Mouse (Mus musculus) limb, embryonic 10.5 days (tissue): ENCODE measurements at regions not wholly inside any gene's neighbourhood (a gene's known extent, or its start where the extent isn't known, plus 50 kb on each side); places are given as distances from the start of the nearest gene placed in this dataset.

ENCODE experiments used
- DNase-seq: peaks from one replicate; pipeline ENCODE4 v3.0.0-alpha.2; 2017; ENCODE audit warnings: low spot score
- H3K27ac ChIP-seq: fragments of 300-500 bp; sonication (generic); 2 replicates; pipeline ENCODE4 v1.5.1; 2016; ENCODE audit warnings: mild to moderate bottlenecking
- H3K27me3 ChIP-seq: fragments of 300-500 bp; sonication (generic); 2 replicates; pipeline ENCODE4 v1.6.1; 2016; ENCODE audit warnings: low read depth, mild to moderate bottlenecking; ENCODE audit not compliant: poor library complexity, severe bottlenecking
- H3K36me3 ChIP-seq: fragments of 300-500 bp; sonication (generic); 2 replicates; pipeline ENCODE4 v1.6.1; 2016; ENCODE audit warnings: mild to moderate bottlenecking, moderate library complexity
- H3K4me1 ChIP-seq: fragments of 300-500 bp; sonication (generic); 2 replicates; pipeline ENCODE4 v1.6.1; 2016
- H3K4me3 ChIP-seq: fragments of 300-500 bp; sonication (generic); 2 replicates; pipeline ENCODE4 v1.5.1; 2016; ENCODE audit warnings: mild to moderate bottlenecking, moderate library complexity
- H3K9me3 ChIP-seq: fragments of 300-500 bp; sonication (generic); replicated peaks from 2 replicates; pipeline ENCODE4 v1.6.1; 2016; ENCODE audit warnings: mild to moderate bottlenecking
- WGBS: fragments of 180-500 bp; shearing (Covaris S2); methylation state at CpG from one replicate; pipeline ENCODE4 v1.1.7; 2016; 5-methylcytosine and 5-hydroxymethylcytosine counted together

GRCm38 (mm10) chr10:34862693-34863092 lies 379.5 kb downstream of the Frk start:
- whole genome bisulfite sequencing: 63% methylated on average over 1 of the region's 1 CpGs
- Histone ChIP-seq H3K36me3 (no peaks in the 10 kb centered on the region), H3K4me1 (no peaks in the 10 kb centered on the region), H3K4me3 (no peak overlapping the region), H3K27me3 (no peaks in the 10 kb centered on the region), H3K27ac (no peak overlapping the region), H3K9me3 (no peaks in the 10 kb centered on the region)
- DNase-seq: no peak

DNA sequence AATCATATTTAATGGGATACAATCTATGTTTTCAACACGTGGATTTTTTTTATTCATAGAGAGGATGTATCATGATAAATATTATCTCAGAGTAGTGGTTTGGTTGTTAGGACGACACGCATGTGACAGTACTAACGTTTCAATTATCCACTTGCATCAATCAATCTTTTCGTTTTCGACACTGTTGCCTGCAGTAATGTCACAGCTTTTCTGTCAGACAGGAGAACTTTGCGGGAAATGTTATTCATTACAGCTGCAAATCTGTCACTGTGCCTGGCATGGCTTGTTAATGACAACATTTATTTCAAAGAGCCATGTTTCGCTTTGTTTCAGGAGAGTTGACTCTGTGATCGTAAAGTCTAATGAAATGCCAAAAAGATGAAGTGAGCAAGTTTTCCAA lies 388.7 kb downstream of the Frk start:
- Histone ChIP-seq H3K27ac (no peak overlapping the region), H3K27me3 (no peaks in the 10 kb centered on the region), H3K9me3 (no peaks in the 10 kb centered on the region), H3K4me1 (peaks cover 12% of the 10 kb centered on the region), H3K4me3 (no peak overlapping the region), H3K36me3 (no peaks in the 10 kb centered on the region)
- peak; percentile 35 for DNase-seq
- 50% methylated on average over 9 of the region's 9 CpGs for WGBS

DNA sequence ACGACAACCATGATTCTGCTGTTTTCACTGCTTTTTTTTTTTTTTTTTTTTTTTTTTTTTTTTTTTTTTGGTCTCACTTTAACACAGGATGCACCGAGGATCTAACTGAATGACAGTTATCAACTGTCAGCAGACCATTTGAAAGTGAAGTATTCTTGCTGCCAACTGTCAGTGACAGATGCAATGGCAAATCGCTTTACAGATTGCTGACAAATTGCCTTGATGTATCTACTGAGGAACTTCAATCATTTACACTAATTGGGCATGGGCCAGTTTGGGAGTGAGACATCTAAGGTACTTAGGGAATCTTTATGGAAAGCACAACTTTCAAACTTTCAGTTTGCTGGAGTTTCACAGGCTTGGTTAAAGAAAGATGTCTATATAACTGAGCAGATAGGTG lies 395.3 kb downstream of the Frk start:
- no peaks in the 10 kb centered on the region for H3K36me3 ChIP-seq
- H3K9me3 ChIP-seq: no peaks in the 10 kb centered on the region
- H3K27me3 ChIP-seq: no peaks in the 10 kb centered on the region
- no peak overlapping the region for H3K4me3 ChIP-seq
- no peaks in the 10 kb centered on the region for H3K4me1 ChIP-seq
- H3K27ac ChIP-seq: no peak overlapping the region
- DNase-seq: no peak
- 77% methylated on average over 3 of the region's 3 CpGs for WGBS

DNA sequence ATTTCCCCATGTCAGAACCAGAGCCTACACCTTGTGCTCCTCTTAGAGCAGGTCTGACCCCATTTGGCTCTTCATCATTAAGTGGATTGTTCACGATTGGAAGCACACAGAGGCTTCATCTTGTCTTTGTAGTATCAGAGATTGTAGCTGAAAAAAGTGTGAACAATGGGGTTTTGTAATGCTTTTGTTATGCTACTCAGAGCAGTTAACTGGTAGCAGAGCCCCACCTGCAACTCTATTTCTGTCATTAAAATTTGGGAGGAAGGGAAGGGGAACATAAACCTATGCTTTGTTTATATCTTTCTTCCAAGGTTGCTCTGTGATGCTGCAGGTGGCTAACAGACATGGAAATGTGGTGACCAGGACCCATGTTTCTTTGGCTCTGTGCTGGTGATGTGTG lies 404.4 kb downstream of the Frk start:
- Histone ChIP-seq H3K27ac (no peak overlapping the region), H3K36me3 (no peaks in the 10 kb centered on the region), H3K27me3 (no peaks in the 10 kb centered on the region), H3K4me3 (no peak overlapping the region), H3K4me1 (no peaks in the 10 kb centered on the region), H3K9me3 (no peaks in the 10 kb centered on the region)
- WGBS: 63% methylated on average over 1 of the region's 1 CpGs
- no peak for DNase-seq

DNA sequence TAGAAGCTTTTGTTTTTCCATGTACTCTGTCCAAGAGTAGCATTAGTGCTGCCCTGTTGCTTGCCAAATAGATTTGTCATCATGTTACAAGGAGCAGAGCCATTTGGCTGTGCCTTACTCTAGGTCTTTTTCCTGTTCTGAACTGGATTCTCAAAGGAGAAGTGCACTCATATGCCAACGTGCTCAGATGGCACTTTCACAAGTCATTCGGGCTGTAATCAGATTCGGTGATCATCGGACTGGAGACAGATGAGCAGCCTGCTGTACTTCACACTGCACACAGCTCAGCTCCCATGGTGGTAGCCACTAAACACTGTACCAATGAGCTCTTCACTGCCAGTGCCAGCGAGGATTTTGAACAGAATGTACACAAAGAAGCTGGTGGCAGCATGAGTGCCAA lies 421.1 kb downstream of the Frk start:
- H3K9me3 ChIP-seq: no peaks in the 10 kb centered on the region
- no peak for DNase-seq
- no peaks in the 10 kb centered on the region for H3K27me3 ChIP-seq
- H3K4me1 ChIP-seq: 0 out of 2 replicates have a peak, but pooled peaks cover 3% of the 10 kb centered on the region
- WGBS: 92% methylated on average over 5 of the region's 5 CpGs
- no peak overlapping the region for H3K4me3 ChIP-seq
- H3K36me3 ChIP-seq: no peaks in the 10 kb centered on the region
- no peak overlapping the region for H3K27ac ChIP-seq

DNA sequence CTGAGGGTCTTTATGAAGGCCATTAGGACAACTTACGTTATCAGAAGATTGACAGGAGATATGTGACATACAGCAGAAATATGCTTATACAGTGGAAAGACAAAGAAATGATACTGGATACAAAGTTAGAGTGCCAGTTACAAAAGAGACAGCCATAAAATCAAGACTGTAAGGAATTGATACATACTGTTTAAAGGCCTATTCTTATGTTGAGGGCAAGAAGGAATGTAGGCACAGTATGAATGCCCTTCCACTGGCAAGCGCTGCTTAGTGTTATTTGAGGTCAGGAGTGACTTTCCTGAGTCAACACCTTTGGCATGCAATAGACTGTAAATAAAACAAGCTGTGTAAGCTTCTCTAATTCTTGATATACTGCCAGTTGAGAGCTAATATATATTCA lies 421.5 kb downstream of the Frk start:
- no peaks in the 10 kb centered on the region for H3K9me3 ChIP-seq
- 0 out of 2 replicates have a peak, but pooled peaks cover 3% of the 10 kb centered on the region for H3K4me1 ChIP-seq
- 82% methylated on average over 2 of the region's 2 CpGs for WGBS
- no peaks in the 10 kb centered on the region for H3K27me3 ChIP-seq
- no peak overlapping the region for H3K27ac ChIP-seq
- no peaks in the 10 kb centered on the region for H3K36me3 ChIP-seq
- no peak overlapping the region for H3K4me3 ChIP-seq
- no peak for DNase-seq

DNA sequence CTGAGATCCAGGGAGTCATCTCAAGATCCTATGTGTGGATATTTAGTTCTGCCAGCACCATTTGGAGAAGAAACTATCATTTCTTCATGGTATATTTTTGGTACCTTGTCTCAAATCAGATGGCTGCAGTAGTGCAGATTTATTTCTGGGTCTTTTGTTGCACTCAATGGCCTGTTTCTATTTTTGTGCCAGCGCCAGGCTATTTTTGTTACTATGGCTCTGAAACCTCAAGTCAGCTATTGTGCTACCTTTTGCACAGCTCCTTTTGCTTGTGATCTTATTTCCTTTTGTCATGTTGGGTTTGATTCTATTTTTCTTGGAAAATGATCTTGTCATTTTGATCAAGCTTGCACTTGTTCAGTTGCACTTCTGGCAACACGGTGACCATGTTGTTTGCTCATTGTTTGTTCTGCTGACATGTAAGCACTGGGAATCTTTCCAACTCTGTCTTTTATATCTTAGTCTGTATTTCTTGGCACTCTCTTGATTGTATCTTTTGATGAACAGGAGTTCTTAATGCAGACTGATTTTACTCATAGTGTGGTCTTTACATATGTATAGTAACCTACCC lies 429.0 kb downstream of the Frk start:
- Histone ChIP-seq H3K9me3 (no peaks in the 10 kb centered on the region), H3K27me3 (no peaks in the 10 kb centered on the region), H3K4me1 (0 out of 2 replicates have a peak, but pooled peaks cover 3% of the 10 kb centered on the region), H3K36me3 (no peaks in the 10 kb centered on the region), H3K4me3 (no peak overlapping the region), H3K27ac (no peak overlapping the region)
- DNase-seq: no peak
- WGBS: 93% methylated on average over 2 of the region's 2 CpGs
